Mouse (Mus musculus): ENCODE measurements around the gene Shisa9. TPM values are rescaled to one million over a fixed set of nuclear protein-coding genes. Genes with fewer than 3 reads are reported as not detected.

Gene Shisa9
- total and polyA plus RNA-seq, 3 experiments, result not detected

DNA sequence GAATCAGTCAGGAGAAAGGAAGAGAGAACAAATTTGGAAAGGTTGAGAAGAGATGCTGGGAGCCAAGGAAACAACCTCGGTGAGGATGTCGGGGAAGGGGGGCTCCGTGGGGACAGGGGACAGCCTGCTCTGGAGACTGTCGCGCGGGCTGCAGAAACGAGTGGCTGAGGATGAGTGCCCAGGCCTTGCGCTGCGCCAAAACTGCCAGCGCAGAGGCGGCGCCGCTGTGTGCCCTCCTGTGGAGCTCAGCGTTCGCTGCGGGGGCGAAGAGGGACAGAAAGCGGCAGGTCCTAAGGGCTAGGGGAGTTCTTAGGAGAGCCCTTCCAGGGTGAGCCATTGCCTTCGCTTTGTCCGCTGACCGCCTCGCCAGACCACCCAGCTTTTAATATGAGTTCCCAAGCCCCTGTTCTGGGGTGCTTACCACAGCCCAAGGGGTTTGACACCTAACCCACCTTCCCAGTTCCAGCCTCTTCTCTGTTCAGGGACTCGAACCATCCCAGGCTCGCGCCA is 752 bp upstream of the Shisa9 start:
- no peak for DNase-seq (ENCODE audit: extremely low read depth)
- peaks cover 8% of the 10 kb centered on the region for H3K27me3 ChIP-seq (replicated peaks)
- dilution Hi-C loops (cut with MboI; ENCODE audit: extremely low pct_ligation_motif_present, extremely low pct_unique_long_range_greater_than_20kb, low sequenced_read_pairs), result no loop called here
- H3K4me3 ChIP-seq (replicated peaks in 1 of 3; ENCODE audit: low read depth in 2 of 3, low read length in 2 of 3, poor library complexity in 1 of 3), result no peak overlapping the region
- no peaks in the 10 kb centered on the region for H3K36me3 ChIP-seq (replicated peaks in 1 of 2; ENCODE audit: control insufficient read depth in 1 of 2, insufficient read depth in 1 of 2, low read length in 1 of 2)
- no peak overlapping the region for H3K4me2 ChIP-seq (ENCODE audit: insufficient read depth, low read depth, poor library complexity, severe bottlenecking)
- H3K4me1 ChIP-seq (ENCODE audit: control insufficient read depth in 1 of 2, insufficient read depth in 2 of 2), result peaks cover 3 to 7% of the 10 kb centered on the region in 2 experiments; a peak in 3 of 4 replicates
- peaks cover 20% of the 10 kb centered on the region for H3K9me3 ChIP-seq (replicated peaks; ENCODE audit: low read length)
- H3K27ac ChIP-seq (ENCODE audit: insufficient read depth, low read depth), result no peak overlapping the region
- TF ChIP-seq EP300 (IDR thresholded peaks at IDR 0.05; ENCODE audit: low read length) (no peak), MYC (IDR thresholded peaks at IDR 0.05; ENCODE audit: low read depth, low read length) (no peak), ZKSCAN1 (IDR thresholded peaks at IDR 0.05; ENCODE audit: borderline replicate concordance, low read depth, low read length) (no peak), NRF1 (IDR thresholded peaks at IDR 0.05; ENCODE audit: low read depth, low read length) (no peak), JUND (conservative IDR thresholded peaks at IDR 0.05; ENCODE audit: low read depth, low read length) (no peak), KAT2A (IDR thresholded peaks at IDR 0.05; ENCODE audit: insufficient replicate concordance, low read length) (no peak), UBTF (IDR thresholded peaks at IDR 0.05; ENCODE audit: low read depth, low read length) (no peak), USF1 (IDR thresholded peaks at IDR 0.05; ENCODE audit: low read depth, low read length) (no peak), RAD21 (IDR thresholded peaks at IDR 0.05; ENCODE audit: low read depth, low read length) (no peak), ZNF384 (IDR thresholded peaks at IDR 0.05; ENCODE audit: low read depth, low read length) (no peak), IRF4 (IDR thresholded peaks at IDR 0.05; ENCODE audit: low read depth, low read length) (no peak), E2F4 (IDR thresholded peaks at IDR 0.05; ENCODE audit: insufficient replicate concordance, low read depth, low read length) (no peak), SIN3A (IDR thresholded peaks at IDR 0.05; ENCODE audit: low read length) (no peak), MAFK (IDR thresholded peaks at IDR 0.05; ENCODE audit: insufficient replicate concordance, low read length) (no peak), CHD2 (IDR thresholded peaks at IDR 0.05; ENCODE audit: low read length) (no peak), MAX (IDR thresholded peaks at IDR 0.05; ENCODE audit: low read length) (no peak), CTCF (conservative IDR thresholded peaks at IDR 0.05 in 1 of 2, IDR thresholded peaks at IDR 0.05 in 1 of 2; ENCODE audit: low read depth in 2 of 2, low read length in 2 of 2) (no peak), ZMIZ1 (IDR thresholded peaks at IDR 0.05; ENCODE audit: low read depth, low read length) (no peak), TBP (conservative IDR thresholded peaks at IDR 0.05; ENCODE audit: low read depth, low read length) (no peak)
- no peak overlapping the region for H3K9ac ChIP-seq (ENCODE audit: insufficient read depth, low read depth)
- in situ Hi-C loops (cut with MboI; ENCODE audit: low pct_ligation_motif_present, low pct_unique_long_range_greater_than_20kb, low sequenced_read_pairs), result no loop called here
- H3K79me2 ChIP-seq (replicated peaks; ENCODE audit: control insufficient read depth, extremely low read depth, insufficient read depth, poor library complexity, severe bottlenecking), result no peaks in the 10 kb centered on the region

DNA sequence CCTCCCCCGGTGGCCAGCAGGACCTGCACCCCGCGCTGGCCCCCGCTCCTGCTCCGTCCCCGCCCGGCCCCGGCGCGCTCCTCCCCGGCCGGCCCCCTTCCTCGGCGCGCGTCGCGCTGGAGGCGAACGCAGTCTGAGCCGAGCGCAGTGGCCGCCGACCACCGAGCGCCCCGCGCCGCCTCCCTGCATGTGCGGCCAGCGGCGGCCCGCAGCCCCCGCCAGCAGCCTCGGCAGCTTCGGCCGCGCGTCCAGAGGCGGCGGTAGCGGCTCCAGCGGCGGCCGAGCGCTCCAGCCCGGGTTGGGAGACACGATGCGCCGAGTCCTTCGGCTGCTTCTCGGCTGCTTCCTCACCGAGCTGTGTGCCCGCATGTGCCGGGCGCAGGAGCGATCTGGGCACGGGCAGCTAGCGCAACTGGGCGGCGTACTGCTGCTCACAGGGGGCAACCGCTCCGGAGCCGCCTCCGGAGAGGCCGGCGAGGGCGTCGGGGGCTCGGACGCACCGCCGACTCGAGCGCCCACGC is 418 bp downstream of the Shisa9 start:
- H3K36me3 ChIP-seq (replicated peaks in 1 of 2; ENCODE audit: control insufficient read depth in 1 of 2, insufficient read depth in 1 of 2, low read length in 1 of 2), result no peaks in the 10 kb centered on the region
- no peaks in the 10 kb centered on the region for H3K79me2 ChIP-seq (replicated peaks; ENCODE audit: control insufficient read depth, extremely low read depth, insufficient read depth, poor library complexity, severe bottlenecking)
- H3K4me2 ChIP-seq (ENCODE audit: insufficient read depth, low read depth, poor library complexity, severe bottlenecking), result no peak overlapping the region
- no peak for DNase-seq (ENCODE audit: extremely low read depth)
- in situ Hi-C loops (cut with MboI; ENCODE audit: low pct_ligation_motif_present, low pct_unique_long_range_greater_than_20kb, low sequenced_read_pairs), result no loop called here
- H3K9me3 ChIP-seq (replicated peaks; ENCODE audit: low read length), result peaks cover 20% of the 10 kb centered on the region
- dilution Hi-C loops (cut with MboI; ENCODE audit: extremely low pct_ligation_motif_present, extremely low pct_unique_long_range_greater_than_20kb, low sequenced_read_pairs), result no loop called here
- no peak overlapping the region for H3K4me3 ChIP-seq (replicated peaks in 1 of 3; ENCODE audit: low read depth in 2 of 3, low read length in 2 of 3, poor library complexity in 1 of 3)
- H3K27ac ChIP-seq (ENCODE audit: insufficient read depth, low read depth), result no peak overlapping the region
- peaks cover 14% of the 10 kb centered on the region for H3K27me3 ChIP-seq (replicated peaks)
- H3K9ac ChIP-seq (ENCODE audit: insufficient read depth, low read depth), result no peak overlapping the region
- peaks cover 3 to 15% of the 10 kb centered on the region in 2 experiments; a peak in 3 of 4 replicates for H3K4me1 ChIP-seq (ENCODE audit: control insufficient read depth in 1 of 2, insufficient read depth in 2 of 2)
- no peak for TF ChIP-seq JUN (IDR thresholded peaks at IDR 0.05; ENCODE audit: insufficient read depth, low read depth, low read length)
- TF ChIP-seq SMC3 (IDR thresholded peaks at IDR 0.05; ENCODE audit: low read depth, low read length), result no peak
- TF ChIP-seq EP300 (IDR thresholded peaks at IDR 0.05; ENCODE audit: low read length), result no peak
- no peak for TF ChIP-seq RAD21 (IDR thresholded peaks at IDR 0.05; ENCODE audit: low read depth, low read length)
- TF ChIP-seq POLR2AphosphoS2 (IDR thresholded peaks at IDR 0.05; ENCODE audit: low read depth, low read length), result no peak
- TF ChIP-seq ZMIZ1 (IDR thresholded peaks at IDR 0.05; ENCODE audit: low read depth, low read length), result no peak
- TF ChIP-seq ZKSCAN1 (IDR thresholded peaks at IDR 0.05; ENCODE audit: borderline replicate concordance, low read depth, low read length), result no peak
- TF ChIP-seq MAX (IDR thresholded peaks at IDR 0.05; ENCODE audit: low read length), result no peak
- no peak for TF ChIP-seq BHLHE40 (IDR thresholded peaks at IDR 0.05; ENCODE audit: low read depth, low read length)
- no peak for TF ChIP-seq JUND (conservative IDR thresholded peaks at IDR 0.05; ENCODE audit: low read depth, low read length)
- no peak for TF ChIP-seq SIN3A (IDR thresholded peaks at IDR 0.05; ENCODE audit: low read length)
- no peak for TF ChIP-seq CHD1 (IDR thresholded peaks at IDR 0.05; ENCODE audit: low read depth, low read length)
- no peak for TF ChIP-seq USF1 (IDR thresholded peaks at IDR 0.05; ENCODE audit: low read depth, low read length)
- no peak for TF ChIP-seq KAT2A (IDR thresholded peaks at IDR 0.05; ENCODE audit: insufficient replicate concordance, low read length)
- TF ChIP-seq GABPA (IDR thresholded peaks at IDR 0.05; ENCODE audit: insufficient replicate concordance, low read depth, low read length), result no peak
- TF ChIP-seq ZC3H11A (IDR thresholded peaks at IDR 0.05; ENCODE audit: low read depth, low read length), result no peak
